Mouse (Mus musculus) limb, embryonic 13.5 days (tissue): ENCODE data around the gene Pfkfb4. TPM values are rescaled to one million over a fixed set of nuclear protein-coding genes. Genes with fewer than 3 reads are reported as not detected.

Experiments
- ATAC-seq: fragments of 200-750 bp; cut with Nextera tagmentation; 2 replicates; pipeline ENCODE4 v1.8.0; 2017; ENCODE audit warnings: low read depth, moderate number of reproducible peaks, moderate TSS enrichment; ENCODE audit not compliant: low FRiP score
- H3K27ac ChIP-seq: fragments of 300-500 bp; sonication (generic); 2 replicates; pipeline ENCODE4 v1.5.1; 2015; ENCODE audit warnings: inconsistent platforms, mild to moderate bottlenecking, moderate library complexity
- H3K27me3 ChIP-seq: fragments of 300-500 bp; sonication (generic); 2 replicates; pipeline ENCODE4 v1.6.1; 2015; ENCODE audit warnings: mild to moderate bottlenecking, inconsistent platforms
- H3K36me3 ChIP-seq: fragments of 300-500 bp; sonication (generic); 2 replicates; pipeline ENCODE4 v1.6.1; 2015; ENCODE audit warnings: inconsistent platforms, mild to moderate bottlenecking, moderate library complexity
- H3K4me1 ChIP-seq: fragments of 300-500 bp; sonication (generic); 2 replicates; pipeline ENCODE4 v1.6.1; 2015; ENCODE audit warnings: inconsistent platforms
- H3K4me2 ChIP-seq: fragments of 300-500 bp; sonication (generic); replicated peaks from 2 replicates; pipeline ENCODE4 v1.6.1; 2015; ENCODE audit warnings: inconsistent platforms, mild to moderate bottlenecking, moderate library complexity
- H3K4me3 ChIP-seq: fragments of 300-500 bp; sonication (generic); 2 replicates; pipeline ENCODE4 v1.5.1; 2015; ENCODE audit warnings: moderate library complexity, mild to moderate bottlenecking, inconsistent platforms
- H3K9ac ChIP-seq: fragments of 300-500 bp; sonication (generic); 2 replicates; pipeline ENCODE4 v1.6.1; 2015; ENCODE audit warnings: mild to moderate bottlenecking, inconsistent platforms
- H3K9me3 ChIP-seq: fragments of 300-500 bp; sonication (generic); 2 replicates; pipeline ENCODE4 v1.6.1; 2016; ENCODE audit warnings: inconsistent platforms
- WGBS: fragments of 180-500 bp; shearing (Covaris S2); methylation state at CpG from one replicate; pipeline ENCODE4 v1.1.7; 2015; 5-methylcytosine and 5-hydroxymethylcytosine counted together
- microRNA counts: library from miRNA; unstranded; fragments of <30 nt; microRNA quantifications from one replicate; lab custom pipeline; 2016
- microRNA-seq: library from miRNA; unstranded; fragments of <30 nt; microRNA quantifications from one replicate; pipeline ENCODE4, GENCODE M21; 2016
- polyA plus RNA-seq: library from polyadenylated mRNA; unstranded; fragments of >200 nt; fragmentation: Nextera tagmentation; extraction: Ambion mirVana; gene quantifications from 2 replicates; pipeline ENCODE4 v1.2.1, GENCODE M21; 2015

Gene Pfkfb4
- polyA plus RNA-seq, 1 experiment from 2014 or later = 14.6 TPM

- Histone ChIP-seq H3K4me2 (peak within 1 kb of the TSS; percentile 83), H3K4me1 (peaks cover 17% of the 10 kb centered on the region), H3K4me3 (peak within 1 kb of the TSS; percentile 60), H3K9ac (peak within 1 kb of the TSS; percentile 82), H3K27me3 (no peaks in the 10 kb centered on the region), H3K27ac (peak within 1 kb of the TSS; percentile 64; the same call in 1 of the 2 replicates), H3K9me3 (no peaks in the 10 kb centered on the region), H3K36me3 (peaks cover 33% of the 10 kb centered on the region)
- ATAC-seq = peak; percentile 99
- WGBS = under 1% methylated on average over 57 of the region's 57 CpGs
Observed at GRCm38 (mm10) chr9:109073661-109074573, 82.3 kb downstream of the Pfkfb4 start, which contains the start of gene Atrip. Gene Atrip (minus strand): TSS chr9:109074124.

GRCm38 (mm10) chr9:109080516-109080915 lies 88.9 kb downstream of the Pfkfb4 start:
- peak overlapping the region; percentile 85 for H3K4me2 ChIP-seq

GRCm38 (mm10) chr9:109081749-109082123 lies 90.2 kb downstream of the Pfkfb4 start:
- H3K4me2 ChIP-seq = peak overlapping the region; percentile 85
- peaks cover 25% of the 10 kb centered on the region for H3K36me3 ChIP-seq
- no peaks in the 10 kb centered on the region for H3K27me3 ChIP-seq
- H3K4me1 ChIP-seq = peaks cover 17% of the 10 kb centered on the region
- WGBS = 2% methylated on average over 11 of the region's 11 CpGs
- peak overlapping the region; percentile 81 for H3K4me3 ChIP-seq
- H3K9ac ChIP-seq = peak overlapping the region; percentile 91
- H3K9me3 ChIP-seq = no peaks in the 10 kb centered on the region
- H3K27ac ChIP-seq = peak overlapping the region; percentile 48; the same call in 1 of the 2 replicates
- peak; percentile 14; the same call in 1 of the 2 replicates for ATAC-seq

More at GRCm38 (mm10) chr9:109080516-109080915, 88.9 kb downstream of the Pfkfb4 start:
- 89% methylated on average over 3 of the region's 3 CpGs for WGBS
- H3K36me3 ChIP-seq = peaks cover 25% of the 10 kb centered on the region
- H3K9me3 ChIP-seq = no peaks in the 10 kb centered on the region
- ATAC-seq = no peak
- H3K4me1 ChIP-seq = peaks cover 17% of the 10 kb centered on the region
- H3K27me3 ChIP-seq = no peaks in the 10 kb centered on the region
- H3K27ac ChIP-seq = no peak overlapping the region
- H3K4me3 ChIP-seq = peak overlapping the region; percentile 81; the same call in 1 of the 2 replicates
- no peak overlapping the region for H3K9ac ChIP-seq

MicroRNAs encoded within 50 kb of the gene (microRNA counts, 519-probe panel; counts per million panel counts)
- microRNA mmu-miR-711 (lab: Ali Mortazavi, UCI) = not detected

Small RNAs within 50 kb of the gene (microRNA-seq; reads per million reads assigned to microRNA genes)
- not detected for gene Mir711

Other genes with a start within 250 kb of the Pfkfb4 start
- gene Ip6k2, start 208.0 kb upstream of the Pfkfb4 start, polyA plus RNA-seq = 149 and 152 TPM in 2 replicates
- gene Nckipsd, start 183.4 kb upstream of the Pfkfb4 start, polyA plus RNA-seq = 17.2 and 22.5 TPM in 2 replicates
- gene Celsr3, start 165.5 kb upstream of the Pfkfb4 start, polyA plus RNA-seq = 0.09 and 0.13 TPM in 2 replicates
- 19.0 and 19.6 TPM in 2 replicates for gene Slc26a6, start 138.5 kb upstream of the Pfkfb4 start, polyA plus RNA-seq
- gene Tmem89, start 77.2 kb upstream of the Pfkfb4 start, polyA plus RNA-seq = not detected in 2 replicates
- 437 and 447 TPM in 2 replicates for gene Uqcrc1, start 55.1 kb upstream of the Pfkfb4 start, polyA plus RNA-seq
- 6.7 and 7.7 TPM in 2 replicates for gene Col7a1, start 38.2 kb upstream of the Pfkfb4 start, polyA plus RNA-seq
- gene Ucn2, start 5.8 kb upstream of the Pfkfb4 start, polyA plus RNA-seq = 0.22 and 0.33 TPM in 2 replicates
- gene Shisa5, start 46.8 kb downstream of the Pfkfb4 start, polyA plus RNA-seq = 84.1 and 87.1 TPM in 2 replicates
- 9.0 and 11.8 TPM in 2 replicates for gene Trex1, start 68.0 kb downstream of the Pfkfb4 start, polyA plus RNA-seq
- 29.0 and 31.1 TPM in 2 replicates for gene Atrip, start 82.3 kb downstream of the Pfkfb4 start, polyA plus RNA-seq
- gene Ccdc51, start 90.7 kb downstream of the Pfkfb4 start, polyA plus RNA-seq = 13.4 and 14.2 TPM in 2 replicates
- 711 TPM in 2 replicates for gene Tma7, start 90.8 kb downstream of the Pfkfb4 start, polyA plus RNA-seq
- 13.0 and 13.4 TPM in 2 replicates for gene Plxnb1, start 103.6 kb downstream of the Pfkfb4 start, polyA plus RNA-seq
- not detected in 2 replicates for gene Fbxw21, start 170.3 kb downstream of the Pfkfb4 start, polyA plus RNA-seq
- gene Fbxw13, start 204.2 kb downstream of the Pfkfb4 start, polyA plus RNA-seq = not detected in 2 replicates
- not detected in 2 replicates for gene Fbxw20, start 243.0 kb downstream of the Pfkfb4 start, polyA plus RNA-seq